Mouse (Mus musculus) liver, embryonic 16.5 days (tissue): ENCODE data around the gene Plxnc1. TPM values are rescaled to one million over a fixed set of nuclear protein-coding genes. Genes with fewer than 3 reads are reported as not detected.

Experiments used
- ATAC-seq: fragments of 200-750 bp; cut with Nextera tagmentation; 2 replicates; pipeline ENCODE4 v1.8.0; 2017; ENCODE audit warnings: low read depth, mild to moderate bottlenecking, moderate number of reproducible peaks, moderate library complexity
- H3K27ac ChIP-seq: fragments of 300-500 bp; sonication (generic); 2 replicates; pipeline ENCODE4 v1.5.1; 2014; ENCODE audit warnings: mild to moderate bottlenecking, low read length
- H3K27me3 ChIP-seq: fragments of 300-500 bp; sonication (generic); 2 replicates; pipeline ENCODE4 v1.6.1; 2014; ENCODE audit warnings: low read depth, low read length, mixed read lengths; ENCODE audit not compliant: control insufficient read depth, insufficient read depth
- H3K36me3 ChIP-seq: fragments of 300-500 bp; sonication (generic); 2 replicates; pipeline ENCODE4 v1.6.1; 2014; ENCODE audit warnings: mild to moderate bottlenecking; ENCODE audit not compliant: control insufficient read depth, insufficient read depth
- H3K4me1 ChIP-seq: fragments of 300-500 bp; sonication (generic); 2 replicates; pipeline ENCODE4 v1.6.1; 2014; ENCODE audit warnings: low read depth, low read length, mixed read lengths; ENCODE audit not compliant: control insufficient read depth
- H3K4me2 ChIP-seq: fragments of 300-500 bp; sonication (generic); 2 replicates; pipeline ENCODE4 v1.6.1; 2014; ENCODE audit warnings: low read depth, low read length, mixed read lengths
- H3K4me3 ChIP-seq: fragments of 300-500 bp; sonication (generic); 2 replicates; pipeline ENCODE4 v1.5.1; 2014; ENCODE audit warnings: low read depth, mild to moderate bottlenecking, low read length
- H3K9ac ChIP-seq: fragments of 300-500 bp; sonication (generic); 2 replicates; pipeline ENCODE4 v1.6.1; 2014; ENCODE audit warnings: low read depth, low read length
- H3K9me3 ChIP-seq: fragments of 300-500 bp; sonication (generic); replicated peaks from 2 replicates; pipeline ENCODE4 v1.6.1; 2016; ENCODE audit warnings: low read length; ENCODE audit not compliant: control insufficient read depth
- WGBS: fragments of 180-500 bp; shearing (Covaris S2); extraction: QIAGEN DNeasy Blood & Tissue Kit; methylation state at CpG from one replicate; pipeline ENCODE4 v1.1.7; 2014; ENCODE audit not compliant: insufficient replicate concordance; 5-methylcytosine and 5-hydroxymethylcytosine counted together
- polyA plus RNA-seq: library from polyadenylated mRNA; unstranded; fragments of >200 nt; fragmentation: Nextera tagmentation; extraction: Ambion mirVana; gene quantifications from 2 replicates; pipeline ENCODE4 v1.2.1, GENCODE M21; 2015

Gene Plxnc1
- polyA plus RNA-seq, 1 experiment from 2014 or later: 1.5 TPM

GRCm38 (mm10) chr10:94978265-94978822 lies 33.7 kb upstream of the Plxnc1 start:
- Histone ChIP-seq H3K27me3 (no peaks in the 10 kb centered on the region), H3K9me3 (no peaks in the 10 kb centered on the region), H3K27ac (no peak overlapping the region), H3K4me2 (no peak overlapping the region), H3K36me3 (no peaks in the 10 kb centered on the region), H3K4me3 (no peak overlapping the region), H3K9ac (no peak overlapping the region), H3K4me1 (no peaks in the 10 kb centered on the region)
- WGBS: 64% methylated on average over 5 of the region's 5 CpGs
- no peak for ATAC-seq

GRCm38 (mm10) chr10:94976329-94976728 lies 31.7 kb upstream of the Plxnc1 start:
- Histone ChIP-seq H3K27me3 (no peaks in the 10 kb centered on the region), H3K4me1 (no peaks in the 10 kb centered on the region), H3K9ac (no peak overlapping the region), H3K36me3 (no peaks in the 10 kb centered on the region), H3K27ac (no peak overlapping the region), H3K9me3 (no peaks in the 10 kb centered on the region), H3K4me2 (no peak overlapping the region), H3K4me3 (no peak overlapping the region)
- 50% methylated on average over 5 of the region's 5 CpGs for WGBS
- no peak for ATAC-seq

- Histone ChIP-seq H3K36me3 (no peaks in the 10 kb centered on the region), H3K27ac (no peak overlapping the region), H3K4me3 (no peak overlapping the region), H3K4me1 (no peaks in the 10 kb centered on the region), H3K27me3 (no peaks in the 10 kb centered on the region), H3K4me2 (no peak overlapping the region), H3K9ac (no peak overlapping the region), H3K9me3 (no peaks in the 10 kb centered on the region)
- WGBS: 50% methylated on average over 4 of the region's 4 CpGs
- ATAC-seq: no peak
These were observed 30.5 kb upstream of the Plxnc1 start for GRCm38 (mm10) chr10:94975099-94975496.

GRCm38 (mm10) chr10:94974345-94975098 lies 29.9 kb upstream of the Plxnc1 start:
- Histone ChIP-seq H3K36me3 (no peaks in the 10 kb centered on the region), H3K9ac (no peak overlapping the region), H3K4me2 (no peak overlapping the region), H3K27me3 (no peaks in the 10 kb centered on the region), H3K9me3 (no peaks in the 10 kb centered on the region), H3K4me1 (no peaks in the 10 kb centered on the region), H3K4me3 (no peak overlapping the region), H3K27ac (no peak overlapping the region)
- no peak for ATAC-seq
- 42% methylated on average over 9 of the region's 9 CpGs for WGBS

- Histone ChIP-seq H3K27me3 (no peaks in the 10 kb centered on the region), H3K4me2 (no peak overlapping the region), H3K9me3 (no peaks in the 10 kb centered on the region), H3K36me3 (no peaks in the 10 kb centered on the region), H3K27ac (no peak overlapping the region), H3K9ac (no peak overlapping the region), H3K4me3 (no peak overlapping the region), H3K4me1 (no peaks in the 10 kb centered on the region; the same call in 1 of the 2 replicates)
- no peak for ATAC-seq
- WGBS: 54% methylated on average over 3 of the region's 3 CpGs
These were observed 27.1 kb upstream of the Plxnc1 start for GRCm38 (mm10) chr10:94971625-94972161.

GRCm38 (mm10) chr10:94970221-94970620 lies 25.6 kb upstream of the Plxnc1 start:
- Histone ChIP-seq H3K9ac (no peak overlapping the region), H3K4me3 (no peak overlapping the region), H3K27me3 (no peaks in the 10 kb centered on the region), H3K4me1 (no peaks in the 10 kb centered on the region; the same call in 1 of the 2 replicates), H3K36me3 (no peaks in the 10 kb centered on the region), H3K4me2 (no peak overlapping the region), H3K27ac (no peak overlapping the region), H3K9me3 (no peaks in the 10 kb centered on the region)
- no peak for ATAC-seq
- 54% methylated on average over 6 of the region's 6 CpGs for WGBS

- H3K4me1 ChIP-seq: no peaks in the 10 kb centered on the region; the same call in 1 of the 2 replicates
- H3K27ac ChIP-seq: no peak overlapping the region
- no peak overlapping the region for H3K4me3 ChIP-seq
- no peaks in the 10 kb centered on the region for H3K27me3 ChIP-seq
- ATAC-seq: peak; percentile 68
- WGBS: 42% methylated on average over 7 of the region's 7 CpGs
- no peak overlapping the region for H3K4me2 ChIP-seq
- H3K36me3 ChIP-seq: no peaks in the 10 kb centered on the region
- H3K9ac ChIP-seq: no peak overlapping the region
- no peaks in the 10 kb centered on the region for H3K9me3 ChIP-seq
These were observed 22.8 kb upstream of the Plxnc1 start for GRCm38 (mm10) chr10:94967468-94967867.

- Histone ChIP-seq H3K9me3 (no peaks in the 10 kb centered on the region), H3K27ac (no peak overlapping the region), H3K4me3 (no peak overlapping the region), H3K4me2 (no peak overlapping the region), H3K27me3 (no peaks in the 10 kb centered on the region), H3K4me1 (no peaks in the 10 kb centered on the region; the same call in 1 of the 2 replicates), H3K9ac (no peak overlapping the region), H3K36me3 (no peaks in the 10 kb centered on the region)
- no peak for ATAC-seq
- WGBS: 42% methylated on average over 7 of the region's 7 CpGs
These were observed 22.2 kb upstream of the Plxnc1 start for GRCm38 (mm10) chr10:94966789-94967188.

GRCm38 (mm10) chr10:94965093-94965492 lies 20.5 kb upstream of the Plxnc1 start:
- Histone ChIP-seq H3K4me1 (no peaks in the 10 kb centered on the region; the same call in 1 of the 2 replicates), H3K27me3 (no peaks in the 10 kb centered on the region), H3K9ac (no peak overlapping the region), H3K36me3 (no peaks in the 10 kb centered on the region), H3K27ac (no peak overlapping the region), H3K4me3 (no peak overlapping the region), H3K4me2 (no peak overlapping the region), H3K9me3 (no peaks in the 10 kb centered on the region)
- 73% methylated on average over 3 of the region's 3 CpGs for WGBS
- no peak for ATAC-seq
